Comparison of ENCODE assay signal across 25 mouse cellular contexts in genomic region chr9:121694736-121695135, GRCm38 (mm10). TPM values are rescaled to one million over a fixed set of nuclear protein-coding genes. Genes with fewer than 3 reads are reported as not detected.
DNase-seq lines count a peak whose midpoint lies in the region; ATAC-seq and TF ChIP-seq lines count a peak whose summit lies in the region.
"Had no signal": no experiment of that assay in that cellular context is flagged by ENCODE, and none has a peak within 500 bp of the region (broad histone marks: within the 10 kb centered on the region; RNA-seq: fewer than 3 reads in every experiment).

No protein-coding gene starts in this region.

- ATAC-seq in lung, postnatal 0 days: no peak
- ATAC-seq: forebrain, embryonic 14.5 days had no signal

- no peak overlapping the region for H3K27ac ChIP-seq in lung, postnatal 0 days (ENCODE audit: low read length)
- H3K27ac ChIP-seq: embryonic facial prominence, embryonic 13.5 days; embryonic facial prominence, embryonic 15.5 days; forebrain, embryonic 10.5 days; forebrain, embryonic 12.5 days had no signal

- TF ChIP-seq CTCF in lung, postnatal 0 days (IDR thresholded peaks at IDR 0.05): no peak

- peak; percentile 50 to 51 for DNase-seq in lung, adult 18-20 months
- DNase-seq in lung, postnatal 0 days (ENCODE audit: low spot score): no peak
- DNase-seq in retina, postnatal 1 day: peak; percentile 56
- DNase-seq in retina, embryonic 14.5 days (ENCODE audit: low spot score): no peak
- peak; percentile 23 for DNase-seq in yolk sac, embryonic 10.5 days (ENCODE audit: low spot score)
- no peak for DNase-seq in kidney, postnatal 14 days
- DNase-seq: adrenal gland, adult 2 months; adrenal gland, postnatal 10 days; adrenal gland, postnatal 25 days; cerebellum, adult 11 months; cerebellum, adult 18-20 months; cerebellum, adult 8-10 months; cerebellum, adult 9-11 months; cerebellum, postnatal 14 days; cerebellum, postnatal 36 days; embryo, embryonic 11 days had no signal

- H3K27me3 ChIP-seq in lung, postnatal 0 days (replicated peaks; ENCODE audit: insufficient read depth, low read length): no peaks in the 10 kb centered on the region
- H3K27me3 ChIP-seq: embryonic facial prominence, embryonic 13.5 days; embryonic facial prominence, embryonic 15.5 days; forebrain, embryonic 12.5 days had no signal

- H3K4me3 ChIP-seq in lung, postnatal 0 days (ENCODE audit: low read depth, low read length): no peak overlapping the region
- H3K4me3 ChIP-seq: embryonic facial prominence, embryonic 13.5 days; embryonic facial prominence, embryonic 15.5 days; erythroblast, embryonic 14.5 days; forebrain, embryonic 10.5 days; forebrain, embryonic 12.5 days had no signal

- no peaks in the 10 kb centered on the region for H3K4me1 ChIP-seq in lung, postnatal 0 days (ENCODE audit: insufficient read depth, low read depth, low read length)

- H3K4me2 ChIP-seq in lung, postnatal 0 days (replicated peaks; ENCODE audit: low read depth, low read length): no peak overlapping the region
- H3K4me2 ChIP-seq: embryonic facial prominence, embryonic 13.5 days; embryonic facial prominence, embryonic 15.5 days; forebrain, embryonic 12.5 days had no signal

- H3K9me3 ChIP-seq in lung, postnatal 0 days (ENCODE audit: low read length): no peaks in the 10 kb centered on the region
- H3K9me3 ChIP-seq: embryonic facial prominence, embryonic 15.5 days; forebrain, embryonic 12.5 days had no signal

- no peak overlapping the region for H3K9ac ChIP-seq in lung, postnatal 0 days (replicated peaks; ENCODE audit: low read depth)
- H3K9ac ChIP-seq: embryonic facial prominence, embryonic 13.5 days; embryonic facial prominence, embryonic 15.5 days; forebrain, embryonic 12.5 days had no signal

- H3K36me3 ChIP-seq in lung, postnatal 0 days (ENCODE audit: insufficient read depth, low read length): no peaks in the 10 kb centered on the region

- 68% methylated on average over 12 of the region's 12 CpGs for WGBS in lung, postnatal 0 days

- no peak for TF ChIP-seq EP300 in lung, postnatal 0 days (IDR thresholded peaks at IDR 0.05)

RNA-seq across cellular contexts. Expression of gene Sec22c, which starts 10.6 kb away (rescaled TPM):
- polyA plus RNA-seq in lung, postnatal 0 days (2015; fragmentation: Nextera tagmentation; extraction: Ambion mirVana): 6.1 and 7.7 TPM in 2 replicates

RNA-seq across cellular contexts. Expression of gene Ss18l2, which starts 15.4 kb away (rescaled TPM):
- 79.7 and 104 TPM in 2 replicates for polyA plus RNA-seq in lung, postnatal 0 days (2015; fragmentation: Nextera tagmentation; extraction: Ambion mirVana)

RNA-seq across cellular contexts. Expression of gene Nktr, which starts 24.2 kb away (rescaled TPM):
- polyA plus RNA-seq in lung, postnatal 0 days (2015; fragmentation: Nextera tagmentation; extraction: Ambion mirVana): 43.6 and 51.3 TPM in 2 replicates

RNA-seq across cellular contexts. Expression of gene Vipr1, which starts 52.2 kb away (rescaled TPM):
- 0.20 and 0.29 TPM in 2 replicates for polyA plus RNA-seq in lung, postnatal 0 days (2015; fragmentation: Nextera tagmentation; extraction: Ambion mirVana)
- polyA plus RNA-seq: erythroblast, embryonic 14.5 days had no signal

RNA-seq across cellular contexts. Expression of gene Lyzl4, which starts 52.8 kb away (rescaled TPM):
- polyA plus RNA-seq in lung, postnatal 0 days (2015; fragmentation: Nextera tagmentation; extraction: Ambion mirVana): not detected in 2 replicates
- polyA plus RNA-seq: brain, embryonic 14.5 days; C2C12; embryonic facial prominence, embryonic 11.5 days; erythroblast, embryonic 14.5 days; forebrain, embryonic 10.5 days; forebrain, embryonic 12.5 days had no signal

Comparison
In these comparisons a context has a peak if more than half of its experiments do, and no peak if none do; other contexts are left out.
1. DNase-seq: peak in lung, adult 18-20 months (2 of 2), retina, postnatal 1 day (single experiment) and yolk sac, embryonic 10.5 days (single experiment); none in lung, postnatal 0 days (single experiment), retina, embryonic 14.5 days (single experiment) and kidney, postnatal 14 days (single experiment).